Mouse (Mus musculus): ENCODE data around the gene Sf3b5. TPM values are rescaled to one million over a fixed set of nuclear protein-coding genes. Genes with fewer than 3 reads are reported as not detected.
A peak's percentile ranks its signal among the peaks of the same experiment; 100 is the strongest.

The Sf3b5 gene
- polyA plus RNA-seq, 1 experiment: 40.2 TPM

- no peaks in the 10 kb centered on the region for H3K36me3 ChIP-seq (ENCODE audit: control insufficient read depth, insufficient read depth, low read length)
- peak within 1 kb of the TSS; percentile 97 for H3K4me3 ChIP-seq (ENCODE audit: low read depth, low read length)
- TF ChIP-seq POLR2A (IDR thresholded peaks at IDR 0.05; ENCODE audit: low read depth, low read length) (no peak), CTCF (IDR thresholded peaks at IDR 0.05; ENCODE audit: extremely low read depth, insufficient read length, insufficient replicate concordance, low read depth, low read length) (no peak)
- no peaks in the 10 kb centered on the region; the same call in 1 of the 2 replicates for H3K4me1 ChIP-seq (ENCODE audit: control insufficient read depth, insufficient read depth, insufficient read length, low read length)
- H3K27me3 ChIP-seq (ENCODE audit: control insufficient read depth, insufficient read depth, low read length): no peaks in the 10 kb centered on the region
- peak within 1 kb of the TSS; percentile 29; the same call in 1 of the 2 replicates for H3K27ac ChIP-seq (ENCODE audit: insufficient read depth, low read depth, low read length)
- WGBS: 5% methylated on average over 56 of the region's 56 CpGs
Observed at GRCm38 (mm10) chr10:12964151-12965075, 40.7 kb upstream of the Sf3b5 start, which contains the start of gene Stx11. TSS of gene Stx11 (minus strand) at chr10:12964298.

DNA sequence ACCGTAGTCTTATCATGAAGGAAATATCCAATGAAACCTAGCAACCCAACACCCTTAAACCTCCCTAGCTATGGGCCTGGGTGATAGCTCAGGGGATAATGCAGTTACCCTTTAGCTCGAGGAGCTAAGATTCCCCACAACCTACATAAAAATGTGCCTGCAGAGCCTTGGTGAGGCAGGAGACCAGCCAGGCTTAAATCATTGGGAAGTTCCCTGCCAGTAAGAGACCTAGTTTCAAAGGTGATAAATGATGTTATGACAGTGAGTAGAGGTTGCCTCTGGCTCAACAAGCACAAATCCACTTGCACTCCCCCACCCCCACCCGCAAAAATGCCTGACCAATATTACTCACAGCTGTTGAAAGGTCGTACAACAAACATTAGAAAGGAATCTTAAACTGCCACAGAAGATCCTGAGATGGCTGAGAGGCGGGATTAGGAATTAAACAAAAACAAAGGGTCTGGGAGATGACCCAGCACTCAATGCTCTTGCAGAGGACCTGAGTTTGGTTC is 39.4 kb upstream of the Sf3b5 start:
- no peaks in the 10 kb centered on the region; the same call in 1 of the 2 replicates for H3K4me1 ChIP-seq (ENCODE audit: control insufficient read depth, insufficient read depth, insufficient read length, low read length)
- 83% methylated on average over 5 of the region's 5 CpGs for WGBS
- H3K4me3 ChIP-seq (ENCODE audit: low read depth, low read length): no peak overlapping the region
- H3K36me3 ChIP-seq (ENCODE audit: control insufficient read depth, insufficient read depth, low read length): no peaks in the 10 kb centered on the region
- H3K27me3 ChIP-seq (ENCODE audit: control insufficient read depth, insufficient read depth, low read length): no peaks in the 10 kb centered on the region
- TF ChIP-seq POLR2A (IDR thresholded peaks at IDR 0.05; ENCODE audit: low read depth, low read length): no peak
- TF ChIP-seq CTCF (IDR thresholded peaks at IDR 0.05; ENCODE audit: extremely low read depth, insufficient read length, insufficient replicate concordance, low read depth, low read length): no peak
- no peak overlapping the region for H3K27ac ChIP-seq (ENCODE audit: insufficient read depth, low read depth, low read length)

DNA sequence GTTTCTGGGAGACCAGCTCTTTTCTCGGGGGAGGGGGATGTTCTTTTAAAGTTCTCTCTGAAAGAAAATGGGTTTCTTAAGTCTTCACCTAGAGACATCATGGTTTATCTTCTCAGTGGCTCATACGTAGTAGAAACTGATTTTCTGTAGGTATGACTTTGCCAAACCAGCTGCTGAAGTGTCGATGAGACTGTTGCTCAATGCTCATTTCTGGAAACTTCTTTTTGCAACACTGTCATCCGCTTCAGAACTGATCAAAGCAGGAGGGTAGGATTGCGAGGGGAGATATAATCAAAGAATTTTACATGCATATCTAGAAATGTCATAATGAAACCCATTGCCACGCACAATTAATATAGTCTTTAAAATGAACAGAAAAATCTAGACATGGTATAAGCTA is 30.6 kb upstream of the Sf3b5 start:
- H3K36me3 ChIP-seq (ENCODE audit: control insufficient read depth, insufficient read depth, low read length): no peaks in the 10 kb centered on the region
- TF ChIP-seq POLR2A (IDR thresholded peaks at IDR 0.05; ENCODE audit: low read depth, low read length) (no peak), CTCF (IDR thresholded peaks at IDR 0.05; ENCODE audit: extremely low read depth, insufficient read length, insufficient replicate concordance, low read depth, low read length) (no peak)
- no peaks in the 10 kb centered on the region for H3K27me3 ChIP-seq (ENCODE audit: control insufficient read depth, insufficient read depth, low read length)
- H3K4me1 ChIP-seq (ENCODE audit: control insufficient read depth, insufficient read depth, insufficient read length, low read length): no peaks in the 10 kb centered on the region
- 91% methylated on average over 6 of the region's 6 CpGs for WGBS
- H3K4me3 ChIP-seq (ENCODE audit: low read depth, low read length): no peak overlapping the region
- no peak overlapping the region for H3K27ac ChIP-seq (ENCODE audit: insufficient read depth, low read depth, low read length)

GRCm38 (mm10) chr10:12975461-12975860 is 29.7 kb upstream of the Sf3b5 start:
- Histone ChIP-seq H3K4me3 (ENCODE audit: low read depth, low read length) (no peak overlapping the region), H3K36me3 (ENCODE audit: control insufficient read depth, insufficient read depth, low read length) (no peaks in the 10 kb centered on the region), H3K27ac (ENCODE audit: insufficient read depth, low read depth, low read length) (no peak overlapping the region), H3K27me3 (ENCODE audit: control insufficient read depth, insufficient read depth, low read length) (no peaks in the 10 kb centered on the region), H3K4me1 (ENCODE audit: control insufficient read depth, insufficient read depth, insufficient read length, low read length) (no peaks in the 10 kb centered on the region)
- no peak for TF ChIP-seq POLR2A (IDR thresholded peaks at IDR 0.05; ENCODE audit: low read depth, low read length)
- no peak for TF ChIP-seq CTCF (IDR thresholded peaks at IDR 0.05; ENCODE audit: extremely low read depth, insufficient read length, insufficient replicate concordance, low read depth, low read length)
- 84% methylated on average over 3 of the region's 3 CpGs for WGBS

- no peaks in the 10 kb centered on the region for H3K36me3 ChIP-seq (ENCODE audit: control insufficient read depth, insufficient read depth, low read length)
- no peak overlapping the region for H3K4me3 ChIP-seq (ENCODE audit: low read depth, low read length)
- no peaks in the 10 kb centered on the region for H3K4me1 ChIP-seq (ENCODE audit: control insufficient read depth, insufficient read depth, insufficient read length, low read length)
- H3K27ac ChIP-seq (ENCODE audit: insufficient read depth, low read depth, low read length): no peak overlapping the region
- TF ChIP-seq POLR2A (IDR thresholded peaks at IDR 0.05; ENCODE audit: low read depth, low read length) (no peak), CTCF (IDR thresholded peaks at IDR 0.05; ENCODE audit: extremely low read depth, insufficient read length, insufficient replicate concordance, low read depth, low read length) (no peak)
- WGBS: 79% methylated on average over 7 of the region's 7 CpGs
- H3K27me3 ChIP-seq (ENCODE audit: control insufficient read depth, insufficient read depth, low read length): no peaks in the 10 kb centered on the region
Observed at GRCm38 (mm10) chr10:12975957-12976356, 29.2 kb upstream of the Sf3b5 start.

DNA sequence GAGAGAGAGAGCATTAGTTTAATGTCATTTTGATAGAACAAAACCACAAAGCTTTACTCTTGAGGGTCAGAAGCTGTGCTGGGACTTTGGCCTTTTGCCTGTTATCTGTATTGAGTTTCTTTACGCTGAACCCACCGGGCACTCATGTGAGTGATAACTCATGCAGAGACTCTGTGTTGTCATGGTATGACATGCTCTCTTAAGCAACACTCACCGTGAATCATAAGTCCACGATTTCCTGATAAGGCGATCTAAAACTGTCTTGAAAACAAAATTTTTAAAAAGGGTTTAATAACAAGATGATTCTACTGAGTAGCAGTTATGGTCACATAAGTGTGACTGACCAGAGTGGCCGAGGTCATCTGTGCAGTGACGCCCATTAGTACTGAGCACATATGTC is 28.6 kb upstream of the Sf3b5 start:
- H3K36me3 ChIP-seq (ENCODE audit: control insufficient read depth, insufficient read depth, low read length): no peaks in the 10 kb centered on the region
- H3K27ac ChIP-seq (ENCODE audit: insufficient read depth, low read depth, low read length): no peak overlapping the region
- no peak overlapping the region for H3K4me3 ChIP-seq (ENCODE audit: low read depth, low read length)
- TF ChIP-seq CTCF (IDR thresholded peaks at IDR 0.05; ENCODE audit: extremely low read depth, insufficient read length, insufficient replicate concordance, low read depth, low read length): no peak
- no peak for TF ChIP-seq POLR2A (IDR thresholded peaks at IDR 0.05; ENCODE audit: low read depth, low read length)
- H3K4me1 ChIP-seq (ENCODE audit: control insufficient read depth, insufficient read depth, insufficient read length, low read length): no peaks in the 10 kb centered on the region
- no peaks in the 10 kb centered on the region for H3K27me3 ChIP-seq (ENCODE audit: control insufficient read depth, insufficient read depth, low read length)
- WGBS: 60% methylated on average over 7 of the region's 7 CpGs

GRCm38 (mm10) chr10:12977787-12978212 is 27.3 kb upstream of the Sf3b5 start:
- H3K36me3 ChIP-seq (ENCODE audit: control insufficient read depth, insufficient read depth, low read length): no peaks in the 10 kb centered on the region
- H3K4me1 ChIP-seq (ENCODE audit: control insufficient read depth, insufficient read depth, insufficient read length, low read length): no peaks in the 10 kb centered on the region
- no peak overlapping the region for H3K27ac ChIP-seq (ENCODE audit: insufficient read depth, low read depth, low read length)
- TF ChIP-seq CTCF (IDR thresholded peaks at IDR 0.05; ENCODE audit: extremely low read depth, insufficient read length, insufficient replicate concordance, low read depth, low read length) (no peak), POLR2A (IDR thresholded peaks at IDR 0.05; ENCODE audit: low read depth, low read length) (no peak)
- 80% methylated on average over 9 of the region's 9 CpGs for WGBS
- no peaks in the 10 kb centered on the region for H3K27me3 ChIP-seq (ENCODE audit: control insufficient read depth, insufficient read depth, low read length)
- no peak overlapping the region for H3K4me3 ChIP-seq (ENCODE audit: low read depth, low read length)

Measured in small intestine, adult 2 months (tissue).